Mouse (Mus musculus) forebrain, postnatal 0 days (tissue): ENCODE measurements around the gene Etaa1. TPM values are rescaled to one million over a fixed set of nuclear protein-coding genes. Genes with fewer than 3 reads are reported as not detected.

Source experiments
- ATAC-seq: fragments of 200-750 bp; cut with Nextera tagmentation; 2 replicates; pipeline ENCODE4 v1.8.0; 2017; ENCODE audit warnings: mild to moderate bottlenecking, moderate library complexity
- DNase-seq: peaks from one replicate; pipeline ENCODE4 v3.0.0-alpha.2; 2015
- H3K27ac ChIP-seq: fragments of 300-500 bp; sonication (generic); 2 replicates; pipeline ENCODE4 v1.5.1; 2014; ENCODE audit warnings: low read depth, mild to moderate bottlenecking, antibody characterized with exemption, low read length, moderate library complexity, mixed read lengths
- H3K27me3 ChIP-seq: fragments of 300-500 bp; sonication (generic); 2 replicates; pipeline ENCODE4 v1.6.1; 2014; ENCODE audit warnings: mild to moderate bottlenecking, low read length, mixed read lengths; ENCODE audit not compliant: insufficient read depth
- H3K36me3 ChIP-seq: fragments of 300-500 bp; sonication (generic); 2 replicates; pipeline ENCODE4 v1.6.1; 2014; ENCODE audit warnings: mild to moderate bottlenecking, moderate library complexity; ENCODE audit not compliant: insufficient read depth
- H3K4me1 ChIP-seq: fragments of 300-500 bp; sonication (generic); 2 replicates; pipeline ENCODE4 v1.6.1; 2014; ENCODE audit warnings: antibody characterized with exemption; ENCODE audit not compliant: insufficient read depth
- H3K4me2 ChIP-seq: fragments of 300-500 bp; sonication (generic); 2 replicates; pipeline ENCODE4 v1.6.1; 2014; ENCODE audit warnings: low read depth, mild to moderate bottlenecking, moderate library complexity
- H3K4me3 ChIP-seq: fragments of 300-500 bp; sonication (generic); 2 replicates; pipeline ENCODE4 v1.5.1; 2014; ENCODE audit warnings: low read depth, low read length, mixed read lengths
- H3K9ac ChIP-seq: fragments of 300-500 bp; sonication (generic); 2 replicates; pipeline ENCODE4 v1.6.1; 2014; ENCODE audit warnings: mild to moderate bottlenecking
- H3K9me3 ChIP-seq: fragments of 300-500 bp; sonication (generic); 2 replicates; pipeline ENCODE4 v1.6.1; 2016; ENCODE audit warnings: low read length
- CTCF ChIP-seq: sonication (generic); IDR thresholded peaks from 2 replicates; pipeline ENCODE4 v1.5.1; 2016; ENCODE audit warnings: antibody characterized with exemption, control low read depth, low read depth
- WGBS: fragments of 180-500 bp; shearing (Covaris S2); extraction: QIAGEN DNeasy Blood & Tissue Kit; methylation state at CpG from one replicate; pipeline ENCODE4 v1.1.7; 2014; 5-methylcytosine and 5-hydroxymethylcytosine counted together
- polyA plus RNA-seq: library from polyadenylated mRNA; unstranded; fragments of >200 nt; fragmentation: Nextera tagmentation; extraction: Ambion mirVana; gene quantifications from 2 replicates; pipeline ENCODE4 v1.2.1, GENCODE M21; 2015
- total RNA-seq: library from RNA; depleted of rRNA; stranded (reverse); fragments of >200 nt; gene quantifications from 2 replicates; pipeline ENCODE4 v1.2.3, GENCODE M21; 2014; rRNA removed

Etaa1 gene
- total RNA-seq (4.9 and 6.3 TPM in 2 replicates), polyA plus RNA-seq (4.9 and 5.7 TPM in 2 replicates)

GRCm38 (mm10) chr11:17953231-17954134, at the start of gene Etaa1:
TSS of gene Etaa1 (minus strand) at chr11:17953875.
- peak; percentile 96 for DNase-seq
- Histone ChIP-seq H3K36me3 (0 out of 2 replicates have a peak, but pooled peaks cover 3% of the 10 kb centered on the region), H3K27ac (peak within 1 kb of the TSS; percentile 97), H3K9me3 (no peaks in the 10 kb centered on the region), H3K4me3 (peak within 1 kb of the TSS; percentile 100), H3K27me3 (no peaks in the 10 kb centered on the region), H3K4me2 (peak within 1 kb of the TSS; percentile 50), H3K9ac (peak within 1 kb of the TSS; percentile 91), H3K4me1 (peaks cover 8% of the 10 kb centered on the region; the same call in 1 of the 2 replicates)
- peak; percentile 100 for ATAC-seq
- TF ChIP-seq CTCF = peak; percentile 22
- 1% methylated on average over 65 of the region's 69 CpGs for WGBS

DNA sequence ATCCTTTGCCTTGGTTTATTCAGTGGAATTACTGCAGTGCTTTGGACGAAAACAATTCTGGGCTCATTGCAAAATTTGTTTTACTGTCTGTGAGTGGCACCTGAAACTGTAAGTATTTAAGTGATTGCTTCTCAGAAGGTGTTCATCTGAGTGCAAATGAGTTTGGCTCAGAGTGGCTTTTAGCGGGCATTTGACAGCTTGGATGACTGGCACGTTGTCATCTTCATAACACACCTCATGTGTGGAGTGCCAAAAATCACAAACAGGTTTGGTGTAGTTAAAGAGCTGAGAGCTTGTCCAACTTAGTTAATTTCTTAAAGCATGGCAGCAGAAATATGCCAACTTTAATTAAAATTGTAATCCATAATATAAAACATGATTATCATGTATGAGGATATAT, 40.5 kb upstream of the Etaa1 start:
- Histone ChIP-seq H3K4me2 (no peak overlapping the region), H3K9ac (no peak overlapping the region), H3K36me3 (no peaks in the 10 kb centered on the region), H3K27ac (no peak overlapping the region), H3K4me1 (no peaks in the 10 kb centered on the region), H3K4me3 (no peak overlapping the region), H3K27me3 (no peaks in the 10 kb centered on the region), H3K9me3 (no peaks in the 10 kb centered on the region)
- ATAC-seq (no peak), DNase-seq (no peak)
- TF ChIP-seq CTCF = no peak
- 55% methylated on average over 3 of the region's 3 CpGs for WGBS

- no peak for ATAC-seq
- H3K4me2 ChIP-seq = no peak overlapping the region
- 87% methylated on average over 9 of the region's 9 CpGs for WGBS
- no peaks in the 10 kb centered on the region for H3K4me1 ChIP-seq
- TF ChIP-seq CTCF = no peak
- H3K4me3 ChIP-seq = no peak overlapping the region
- no peaks in the 10 kb centered on the region for H3K36me3 ChIP-seq
- H3K27ac ChIP-seq = no peak overlapping the region
- no peak for DNase-seq
- no peaks in the 10 kb centered on the region for H3K9me3 ChIP-seq
- H3K27me3 ChIP-seq = no peaks in the 10 kb centered on the region
- H3K9ac ChIP-seq = no peak overlapping the region
These were observed 38.6 kb upstream of the Etaa1 start for GRCm38 (mm10) chr11:17992311-17992710.

- whole genome bisulfite sequencing = 91% methylated on average over 2 of the region's 2 CpGs
- H3K4me1 ChIP-seq = no peaks in the 10 kb centered on the region
- ATAC-seq (no peak), DNase-seq (no peak)
- H3K9me3 ChIP-seq = no peaks in the 10 kb centered on the region
- H3K27ac ChIP-seq = no peak overlapping the region
- no peaks in the 10 kb centered on the region for H3K27me3 ChIP-seq
- no peaks in the 10 kb centered on the region for H3K36me3 ChIP-seq
- H3K4me2 ChIP-seq = no peak overlapping the region
- no peak overlapping the region for H3K9ac ChIP-seq
- H3K4me3 ChIP-seq = no peak overlapping the region
- no peak for TF ChIP-seq CTCF
These were observed 29.7 kb upstream of the Etaa1 start for GRCm38 (mm10) chr11:17983331-17983730.

DNA sequence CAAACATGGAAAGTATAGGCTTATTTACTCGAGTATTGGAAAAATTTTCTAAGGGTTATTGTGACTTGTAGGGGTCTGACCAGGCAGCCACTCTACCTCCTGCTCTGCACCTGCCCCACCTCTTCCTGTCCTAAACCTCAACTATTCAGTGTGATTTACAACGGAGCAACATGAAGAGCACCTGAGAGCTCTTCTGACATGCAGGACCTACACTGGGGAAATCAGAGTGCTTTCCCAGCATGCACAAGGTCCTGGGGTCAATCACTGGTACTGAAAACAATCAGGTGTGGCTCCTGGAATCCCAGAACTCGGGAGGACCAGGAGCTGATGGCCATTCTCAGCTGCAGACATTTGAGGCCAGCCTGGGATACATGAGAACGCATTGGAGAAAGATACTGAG, 27.6 kb upstream of the Etaa1 start:
- WGBS = 78% methylated on average over 4 of the region's 4 CpGs
- Histone ChIP-seq H3K9me3 (no peaks in the 10 kb centered on the region), H3K27ac (no peak overlapping the region), H3K36me3 (no peaks in the 10 kb centered on the region), H3K27me3 (no peaks in the 10 kb centered on the region), H3K4me2 (no peak overlapping the region), H3K4me1 (no peaks in the 10 kb centered on the region), H3K4me3 (no peak overlapping the region), H3K9ac (no peak overlapping the region)
- ATAC-seq = no peak
- DNase-seq = no peak
- TF ChIP-seq CTCF = no peak

- 80% methylated on average over 3 of the region's 3 CpGs for WGBS
- Histone ChIP-seq H3K27ac (no peak overlapping the region), H3K36me3 (no peaks in the 10 kb centered on the region), H3K4me1 (no peaks in the 10 kb centered on the region), H3K4me2 (no peak overlapping the region), H3K9ac (no peak overlapping the region), H3K4me3 (no peak overlapping the region), H3K9me3 (no peaks in the 10 kb centered on the region), H3K27me3 (no peaks in the 10 kb centered on the region)
- no peak for TF ChIP-seq CTCF
- ATAC-seq = no peak
- DNase-seq = no peak
These were observed 21.9 kb upstream of the Etaa1 start for GRCm38 (mm10) chr11:17975581-17975980.

GRCm38 (mm10) chr11:17952791-17953190, 884 bp downstream of the Etaa1 start:
- Histone ChIP-seq H3K9ac (peak overlapping the region; percentile 91), H3K4me3 (peak overlapping the region; percentile 100), H3K4me2 (peak overlapping the region; percentile 50), H3K4me1 (peaks cover 8% of the 10 kb centered on the region; the same call in 1 of the 2 replicates), H3K27me3 (no peaks in the 10 kb centered on the region), H3K36me3 (0 out of 2 replicates have a peak, but pooled peaks cover 3% of the 10 kb centered on the region), H3K27ac (0 out of 2 replicates have a peak overlapping the region, but pooled peaks have one; percentile 97), H3K9me3 (no peaks in the 10 kb centered on the region)
- no peak for ATAC-seq
- under 1% methylated on average over 3 of the region's 3 CpGs for WGBS
- TF ChIP-seq CTCF = no peak
- DNase-seq = peak; percentile 7
